Mouse (Mus musculus) C2C12 (cell line): ENCODE measurements around the gene Amot. TPM values are rescaled to one million over a fixed set of nuclear protein-coding genes. Genes with fewer than 3 reads are reported as not detected.
A peak's percentile ranks its signal among the peaks of the same experiment; 100 is the strongest.

ENCODE experiments used
- H3K27me3 ChIP-seq: one replicate; pipeline ENCODE4 v1.6.1; 2011; ENCODE audit not compliant: control insufficient read depth, insufficient read depth, insufficient read length
- H3K36me3 ChIP-seq: one replicate; pipeline ENCODE4 v1.6.1; 2011; ENCODE audit not compliant: control insufficient read depth, insufficient read depth
- H3K4me3 ChIP-seq: one replicate; pipeline ENCODE4 v1.5.1; 2011; ENCODE audit warnings: mild to moderate bottlenecking, control low read depth; ENCODE audit not compliant: poor library complexity, insufficient read depth, severe bottlenecking
- H3K79me2 ChIP-seq: one replicate; pipeline ENCODE4 v1.6.1; 2011; ENCODE audit not compliant: control insufficient read depth, insufficient read depth
- H3K79me3 ChIP-seq: one replicate; pipeline ENCODE4 v1.6.1; 2011; ENCODE audit warnings: low read depth, control low read depth
- H3ac ChIP-seq: one replicate; pipeline ENCODE3; 2011; ENCODE audit warnings: low read depth; ENCODE audit not compliant: control insufficient read depth, insufficient read length
- CEBPB ChIP-seq: IDR thresholded peaks from one replicate; pipeline ENCODE4 v1.6.1; 2011; ENCODE audit warnings: low read depth, mild to moderate bottlenecking, control low read depth, moderate library complexity
- CTCF ChIP-seq: IDR thresholded peaks from one replicate; pipeline ENCODE4 v1.5.1; 2011; ENCODE audit not compliant: control insufficient read depth, insufficient read depth, insufficient read length
- FOSL1 ChIP-seq: IDR thresholded peaks from one replicate; pipeline ENCODE4 v1.8.0; 2011; ENCODE audit warnings: mild to moderate bottlenecking, low read length; ENCODE audit not compliant: poor library complexity, insufficient read depth, severe bottlenecking
- MAX ChIP-seq: IDR thresholded peaks from one replicate; pipeline ENCODE4 v1.6.1; 2011; ENCODE audit warnings: mild to moderate bottlenecking, control low read depth
- MYOD1 ChIP-seq: IDR thresholded peaks from one replicate; pipeline ENCODE4 v1.6.1; 2011; ENCODE audit warnings: low read depth; ENCODE audit not compliant: control insufficient read depth, insufficient read length
- MYOG ChIP-seq: IDR thresholded peaks from one replicate; pipeline ENCODE4 v1.6.1; 2011; ENCODE audit not compliant: control insufficient read depth, insufficient read length; ENCODE audit errors: extremely low read depth
- USF1 ChIP-seq: IDR thresholded peaks from one replicate; pipeline ENCODE4 v1.6.1; 2011; ENCODE audit warnings: low read depth, mild to moderate bottlenecking, control low read depth, moderate library complexity
- long read RNA-seq, 2 experiments: library from polyadenylated mRNA; unstranded; transcript quantifications; one replicate each; pipeline ENCODE4 v2.0.0; 2019 to 2020
- polyA plus RNA-seq: library from polyadenylated mRNA; unstranded; fragments of >200 nt; fragmentation: generic; extraction: Trizol; gene quantifications from one replicate; pipeline ENCODE4 v1.2.1, GENCODE M21; 2012; ENCODE audit warnings: missing spikeins

Amot gene
- 7.0 TPM for polyA plus RNA-seq
- long read RNA-seq, experiment 1, partial matches to known transcripts: 0 of 5 reads
- long read RNA-seq, experiment 1, other reads (novel, unspliced or antisense): 5 of 5 reads
- long read RNA-seq, experiment 2, partial matches to known transcripts: 0 of 3 reads
- long read RNA-seq, experiment 2, other reads (novel, unspliced or antisense): 3 of 3 reads

DNA sequence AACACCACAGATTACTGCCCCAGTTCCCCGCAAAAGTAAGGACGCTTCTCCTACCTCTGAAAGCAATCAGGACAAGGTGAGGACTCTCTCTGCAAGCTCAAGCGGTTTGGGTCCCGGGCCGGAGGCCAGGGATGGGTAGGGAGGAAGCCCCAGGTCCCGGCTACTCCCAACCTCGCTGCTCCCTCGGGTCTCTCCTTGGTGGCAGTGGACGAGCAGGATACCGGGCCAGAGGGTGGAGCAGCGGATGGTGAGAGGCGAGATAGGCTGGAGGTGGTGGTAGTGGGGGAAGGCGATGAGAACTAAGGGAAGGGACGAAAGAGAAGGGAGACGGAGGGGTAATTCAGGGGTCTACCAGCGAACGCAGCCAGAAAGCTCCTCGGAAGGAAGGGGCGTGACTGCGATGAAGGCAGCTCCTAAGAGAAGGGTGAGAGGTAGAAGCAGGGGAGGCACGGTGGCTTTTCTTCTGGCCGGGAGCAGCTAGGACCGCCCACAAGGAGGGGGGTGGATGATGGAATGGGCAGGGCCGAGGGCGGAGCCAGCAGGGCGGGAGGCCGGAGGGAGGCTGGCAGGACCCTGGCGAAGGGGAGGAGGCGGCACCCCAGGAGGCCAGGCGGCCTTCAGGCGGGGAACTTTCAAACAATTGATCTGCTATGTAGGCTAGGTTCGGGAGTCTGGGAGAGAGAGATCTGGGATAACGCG is at the start of gene Amot:
Gene Amot (minus strand): TSS at position 465 of the 699 bp plus-strand sequence.
- Histone ChIP-seq H3K79me2 (peaks cover 35% of the 10 kb centered on the region), H3K4me3 (peak within 1 kb of the TSS; percentile 41), H3K27me3 (no peaks in the 10 kb centered on the region), H3K36me3 (no peaks in the 10 kb centered on the region), H3ac (peak within 1 kb of the TSS; percentile 30), H3K79me3 (peaks cover 18% of the 10 kb centered on the region)
- TF ChIP-seq CEBPB: no peak
- TF ChIP-seq MYOD1: no peak
- TF ChIP-seq FOSL1: no peak
- no peak for TF ChIP-seq USF1
- TF ChIP-seq MYOG: no peak
- TF ChIP-seq CTCF: no peak
- TF ChIP-seq MAX: no peak

- no peak for TF ChIP-seq MAX
- TF ChIP-seq MYOD1: no peak
- no peak for TF ChIP-seq MYOG
- TF ChIP-seq USF1: no peak
- TF ChIP-seq CTCF: no peak
- TF ChIP-seq FOSL1: no peak
- peak; percentile 78 for TF ChIP-seq CEBPB
- H3K79me3 ChIP-seq: no peaks in the 10 kb centered on the region
- no peaks in the 10 kb centered on the region for H3K36me3 ChIP-seq
- H3K27me3 ChIP-seq: no peaks in the 10 kb centered on the region
- no peak overlapping the region for H3K4me3 ChIP-seq
- H3ac ChIP-seq: no peak overlapping the region
- no peaks in the 10 kb centered on the region for H3K79me2 ChIP-seq
Measured at GRCm38 (mm10) chrX:145545060-145545459, 40.1 kb upstream of the Amot start.

GRCm38 (mm10) chrX:145543602-145544490 is 38.9 kb upstream of the Amot start:
- TF ChIP-seq MYOD1: no peak
- TF ChIP-seq FOSL1: no peak
- TF ChIP-seq MYOG: no peak
- TF ChIP-seq MAX: no peak
- no peak for TF ChIP-seq CEBPB
- TF ChIP-seq USF1: no peak
- TF ChIP-seq CTCF: no peak
- H3K79me2 ChIP-seq: no peaks in the 10 kb centered on the region
- H3K79me3 ChIP-seq: no peaks in the 10 kb centered on the region
- H3K4me3 ChIP-seq: no peak overlapping the region
- no peaks in the 10 kb centered on the region for H3K36me3 ChIP-seq
- H3ac ChIP-seq: no peak overlapping the region
- H3K27me3 ChIP-seq: no peaks in the 10 kb centered on the region

DNA sequence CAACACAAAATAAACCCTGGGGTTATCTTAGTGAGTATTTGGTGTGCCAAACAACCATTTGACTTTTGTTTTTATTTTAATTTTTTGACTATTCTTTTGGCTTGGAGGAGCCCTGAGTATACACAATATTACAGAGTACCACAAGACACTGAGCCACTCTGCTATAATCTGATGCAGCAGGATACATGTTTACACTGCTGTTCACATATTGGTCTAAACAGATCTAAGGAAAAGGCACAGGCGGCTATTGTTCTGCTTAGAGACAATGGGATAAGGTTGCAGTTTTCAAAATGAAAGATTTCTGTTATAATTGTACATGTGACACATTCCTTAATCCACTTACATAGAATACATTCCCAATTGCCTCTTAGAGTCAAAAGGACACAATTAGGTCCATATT is 36.1 kb upstream of the Amot start:
- no peaks in the 10 kb centered on the region for H3K36me3 ChIP-seq
- TF ChIP-seq CTCF (no peak), FOSL1 (no peak), MAX (no peak), USF1 (no peak), CEBPB (no peak), MYOG (no peak), MYOD1 (no peak)
- H3ac ChIP-seq: no peak overlapping the region
- H3K79me2 ChIP-seq: no peaks in the 10 kb centered on the region
- H3K4me3 ChIP-seq: no peak overlapping the region
- no peaks in the 10 kb centered on the region for H3K27me3 ChIP-seq
- no peaks in the 10 kb centered on the region for H3K79me3 ChIP-seq

GRCm38 (mm10) chrX:145540321-145540720 is 35.3 kb upstream of the Amot start:
- Histone ChIP-seq H3K79me3 (no peaks in the 10 kb centered on the region), H3ac (no peak overlapping the region), H3K79me2 (no peaks in the 10 kb centered on the region), H3K36me3 (no peaks in the 10 kb centered on the region), H3K4me3 (no peak overlapping the region), H3K27me3 (no peaks in the 10 kb centered on the region)
- TF ChIP-seq CTCF: no peak

- Histone ChIP-seq H3K27me3 (no peaks in the 10 kb centered on the region), H3ac (no peak overlapping the region), H3K36me3 (no peaks in the 10 kb centered on the region), H3K4me3 (no peak overlapping the region), H3K79me2 (no peaks in the 10 kb centered on the region), H3K79me3 (no peaks in the 10 kb centered on the region)
- TF ChIP-seq CTCF: no peak
- TF ChIP-seq MYOD1: no peak
- no peak for TF ChIP-seq CEBPB
- TF ChIP-seq MYOG: no peak
- TF ChIP-seq USF1: no peak
- TF ChIP-seq FOSL1: no peak
- no peak for TF ChIP-seq MAX
Measured at GRCm38 (mm10) chrX:145529602-145530001, 24.6 kb upstream of the Amot start.
